Mouse (Mus musculus) neural tube, embryonic 14.5 days (tissue): ENCODE measurements around the gene Snx33. TPM values are rescaled to one million over a fixed set of nuclear protein-coding genes. Genes with fewer than 3 reads are reported as not detected.

Source experiments
- ATAC-seq: fragments of 200-750 bp; cut with Nextera tagmentation; 2 replicates; pipeline ENCODE4 v1.8.0; 2017; ENCODE audit warnings: low read depth, mild to moderate bottlenecking, moderate TSS enrichment, moderate library complexity
- H3K27ac ChIP-seq: fragments of 300-500 bp; sonication (generic); 2 replicates; pipeline ENCODE4 v1.5.1; 2014; ENCODE audit warnings: low read depth, mild to moderate bottlenecking, control low read depth, low read length, moderate library complexity, mixed read lengths
- H3K27me3 ChIP-seq: fragments of 300-500 bp; sonication (generic); 2 replicates; pipeline ENCODE4 v1.6.1; 2014; ENCODE audit warnings: low read length; ENCODE audit not compliant: control insufficient read depth, insufficient read depth
- H3K36me3 ChIP-seq: fragments of 300-500 bp; sonication (generic); 2 replicates; pipeline ENCODE4 v1.6.1; 2014; ENCODE audit warnings: low read length, mixed read lengths; ENCODE audit not compliant: control insufficient read depth, insufficient read depth
- H3K4me1 ChIP-seq: fragments of 300-500 bp; sonication (generic); 2 replicates; pipeline ENCODE4 v1.6.1; 2014; ENCODE audit warnings: low read length; ENCODE audit not compliant: control insufficient read depth, insufficient read depth
- H3K4me2 ChIP-seq: fragments of 300-500 bp; sonication (generic); 2 replicates; pipeline ENCODE4 v1.6.1; 2014; ENCODE audit warnings: mild to moderate bottlenecking, low read depth, low read length, control low read depth
- H3K4me3 ChIP-seq: fragments of 300-500 bp; sonication (generic); 2 replicates; pipeline ENCODE4 v1.5.1; 2014; ENCODE audit warnings: low read depth, low read length, control low read depth, mixed read lengths
- H3K9ac ChIP-seq: fragments of 300-500 bp; sonication (generic); replicated peaks from 2 replicates; pipeline ENCODE4 v1.6.1; 2014; ENCODE audit warnings: low read depth, mild to moderate bottlenecking, control low read depth, low read length, mixed read lengths
- H3K9me3 ChIP-seq: fragments of 300-500 bp; sonication (generic); 2 replicates; pipeline ENCODE4 v1.6.1; 2016; ENCODE audit warnings: low read length; ENCODE audit not compliant: control insufficient read depth
- WGBS: fragments of 180-500 bp; shearing (Covaris S2); extraction: QIAGEN DNeasy Blood & Tissue Kit; methylation state at CpG from one replicate; pipeline ENCODE4 v1.1.7; 2014; 5-methylcytosine and 5-hydroxymethylcytosine counted together
- polyA plus RNA-seq: library from polyadenylated mRNA; unstranded; fragments of >200 nt; fragmentation: Nextera tagmentation; extraction: Ambion mirVana; gene quantifications from 2 replicates; pipeline ENCODE4 v1.2.1, GENCODE M21; 2014

Snx33 gene
- polyA plus RNA-seq, 1 experiment from 2014 or later = 1.3 TPM

DNA sequence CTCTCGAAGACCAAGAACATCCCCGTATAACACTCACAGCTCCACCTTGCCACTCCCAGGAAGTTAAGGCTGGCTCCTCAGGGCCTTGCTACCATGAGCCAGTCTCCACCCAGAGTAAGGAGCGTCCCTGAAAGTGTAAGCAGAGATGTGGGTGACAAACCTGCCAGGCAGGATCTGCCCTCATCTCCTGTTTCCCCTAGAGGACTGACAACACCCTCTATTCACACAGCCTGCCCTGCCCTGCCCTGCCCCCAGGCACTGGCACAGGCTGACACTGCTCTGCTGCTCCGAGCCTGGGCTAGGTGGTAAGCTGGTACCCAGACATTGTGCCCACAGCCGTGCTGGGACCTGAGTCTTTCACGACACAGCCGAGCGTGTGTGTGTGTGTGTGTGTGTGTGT is 27.0 kb downstream of the Snx33 start:
- Histone ChIP-seq H3K9ac (no peak overlapping the region), H3K27me3 (no peaks in the 10 kb centered on the region), H3K36me3 (no peaks in the 10 kb centered on the region), H3K4me1 (no peaks in the 10 kb centered on the region), H3K4me2 (no peak overlapping the region), H3K27ac (no peak overlapping the region), H3K4me3 (no peak overlapping the region), H3K9me3 (no peaks in the 10 kb centered on the region)
- WGBS = 71% methylated on average over 8 of the region's 8 CpGs
- no peak for ATAC-seq

DNA sequence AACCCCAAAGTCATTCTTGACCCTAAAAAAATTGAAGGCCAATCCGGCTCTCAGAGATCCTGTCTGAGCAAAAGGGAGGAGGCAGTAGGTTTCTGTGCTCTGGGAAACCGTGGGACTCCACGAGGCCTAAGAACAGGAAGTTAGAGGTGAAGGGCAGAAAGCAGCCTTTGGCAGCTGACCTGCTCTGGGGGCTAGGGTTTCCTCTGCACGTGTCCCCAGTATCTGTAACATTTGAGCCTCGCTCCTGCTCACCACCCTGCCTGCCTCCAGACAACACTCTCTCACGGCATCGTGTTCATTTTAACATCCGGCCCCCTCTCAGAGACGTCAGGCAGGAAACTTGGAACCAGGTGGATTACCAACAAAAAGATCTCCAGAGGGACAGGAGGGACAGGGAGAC is 27.6 kb downstream of the Snx33 start:
- H3K4me3 ChIP-seq = no peak overlapping the region
- 60% methylated on average over 9 of the region's 9 CpGs for WGBS
- no peak for ATAC-seq

DNA sequence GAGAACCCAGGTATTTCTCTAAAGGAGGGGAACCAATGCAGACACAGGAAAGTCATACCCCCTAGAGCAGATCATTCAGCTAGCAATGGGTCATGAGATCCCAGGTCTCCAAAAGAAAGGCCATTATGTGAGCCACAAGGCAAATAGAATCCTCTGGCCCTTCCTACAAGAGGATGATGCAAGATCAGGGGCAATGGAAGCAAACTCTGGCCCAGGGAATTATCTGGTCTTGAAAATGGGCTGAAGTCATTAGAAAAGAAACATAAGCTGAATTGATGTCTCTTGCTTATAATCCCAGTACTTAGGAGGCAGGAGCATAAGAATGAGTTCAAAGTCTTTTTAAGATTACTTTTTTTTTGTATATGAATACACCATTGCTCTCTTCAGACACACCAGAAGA is 28.1 kb downstream of the Snx33 start:
- Histone ChIP-seq H3K9ac (no peak overlapping the region), H3K4me2 (no peak overlapping the region), H3K27me3 (no peaks in the 10 kb centered on the region), H3K4me1 (no peaks in the 10 kb centered on the region), H3K4me3 (no peak overlapping the region), H3K27ac (no peak overlapping the region), H3K9me3 (no peaks in the 10 kb centered on the region), H3K36me3 (no peaks in the 10 kb centered on the region)
- ATAC-seq = no peak

More for the DNA sequence above, 27.6 kb downstream of the Snx33 start:
- Histone ChIP-seq H3K36me3 (no peaks in the 10 kb centered on the region), H3K4me1 (no peaks in the 10 kb centered on the region), H3K27me3 (no peaks in the 10 kb centered on the region), H3K9me3 (no peaks in the 10 kb centered on the region), H3K27ac (no peak overlapping the region), H3K9ac (no peak overlapping the region), H3K4me2 (no peak overlapping the region)

DNA sequence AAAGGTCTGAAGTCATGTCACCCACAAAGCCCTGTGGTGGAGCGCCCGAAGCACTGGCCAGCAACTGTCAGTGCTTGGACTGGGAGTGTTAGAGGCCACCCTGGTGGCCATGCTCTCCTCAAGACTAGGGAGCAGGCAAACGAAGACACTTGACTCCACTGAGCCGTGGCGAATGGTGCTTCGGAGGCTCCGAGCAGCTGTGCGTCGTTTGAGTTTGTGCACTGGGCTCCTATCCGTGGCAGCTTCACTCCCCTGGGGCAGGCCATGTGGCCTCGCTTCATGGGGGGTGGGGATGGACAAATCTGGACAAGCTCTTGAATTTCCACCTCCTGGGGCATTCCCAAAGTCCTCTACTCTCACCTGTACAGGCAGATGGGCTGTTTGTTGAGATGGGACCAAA is 28.8 kb downstream of the Snx33 start:
- H3K9ac ChIP-seq = no peak overlapping the region
- no peak overlapping the region for H3K4me2 ChIP-seq
- H3K27ac ChIP-seq = no peak overlapping the region
- no peaks in the 10 kb centered on the region for H3K4me1 ChIP-seq
- no peaks in the 10 kb centered on the region for H3K9me3 ChIP-seq
- H3K4me3 ChIP-seq = no peak overlapping the region
- no peaks in the 10 kb centered on the region for H3K36me3 ChIP-seq
- no peak for ATAC-seq
- 58% methylated on average over 11 of the region's 11 CpGs for WGBS
- H3K27me3 ChIP-seq = no peaks in the 10 kb centered on the region

DNA sequence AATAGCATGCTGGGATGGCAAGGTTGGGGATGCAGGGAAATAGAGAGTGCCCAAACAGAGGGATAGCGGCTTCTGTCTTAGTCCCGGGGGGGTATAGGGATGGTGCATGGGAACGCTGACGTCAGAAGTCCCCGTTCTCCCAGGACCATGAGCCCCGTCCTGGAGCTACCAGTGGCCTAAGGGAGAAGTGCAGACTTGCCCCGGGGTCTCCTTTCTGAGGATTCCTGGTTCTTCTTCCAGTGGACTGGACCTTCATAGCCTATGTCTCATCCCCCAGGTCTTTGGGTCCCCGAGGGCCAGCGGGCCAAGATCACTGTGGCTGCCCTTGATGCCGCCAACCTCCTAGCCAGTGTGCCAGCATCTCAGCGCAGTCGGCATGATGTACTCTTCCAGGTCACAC is 31.4 kb downstream of the Snx33 start:
- no peak overlapping the region for H3K27ac ChIP-seq
- H3K4me3 ChIP-seq = no peak overlapping the region
- no peak for ATAC-seq
- no peak overlapping the region for H3K4me2 ChIP-seq
- H3K9ac ChIP-seq = no peak overlapping the region
- H3K36me3 ChIP-seq = no peaks in the 10 kb centered on the region
- H3K27me3 ChIP-seq = no peaks in the 10 kb centered on the region
- no peaks in the 10 kb centered on the region for H3K9me3 ChIP-seq
- WGBS = 98% methylated on average over 12 of the region's 12 CpGs
- H3K4me1 ChIP-seq = peaks cover 8% of the 10 kb centered on the region; the same call in 1 of the 2 replicates

DNA sequence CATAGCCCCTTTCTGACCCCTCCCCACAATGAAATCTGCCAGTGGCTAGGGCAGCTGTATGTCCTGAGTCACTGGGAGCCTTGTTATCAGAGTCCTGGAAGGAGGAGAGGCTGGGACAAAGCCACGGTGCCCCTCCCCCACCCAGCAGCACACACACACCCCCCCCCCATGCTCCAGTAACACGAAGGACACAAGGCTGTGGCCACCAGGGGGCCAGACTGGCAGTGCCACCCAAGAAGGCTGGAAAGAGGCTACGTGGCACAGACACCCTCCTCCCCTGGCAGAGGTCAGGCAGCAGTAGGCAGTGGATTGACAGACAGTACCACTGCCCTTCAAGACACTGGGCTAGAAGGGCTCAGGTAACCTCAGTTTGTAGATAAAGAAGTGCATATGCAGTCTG is 34.2 kb downstream of the Snx33 start:
- no peaks in the 10 kb centered on the region for H3K36me3 ChIP-seq
- WGBS = 13% methylated on average over 3 of the region's 3 CpGs
- H3K27me3 ChIP-seq = no peaks in the 10 kb centered on the region
- no peak for ATAC-seq
- no peak overlapping the region for H3K9ac ChIP-seq
- no peaks in the 10 kb centered on the region for H3K9me3 ChIP-seq
- peaks cover 11% of the 10 kb centered on the region; the same call in 1 of the 2 replicates for H3K4me1 ChIP-seq
- no peak overlapping the region for H3K4me2 ChIP-seq
- H3K27ac ChIP-seq = no peak overlapping the region
- no peak overlapping the region for H3K4me3 ChIP-seq

DNA sequence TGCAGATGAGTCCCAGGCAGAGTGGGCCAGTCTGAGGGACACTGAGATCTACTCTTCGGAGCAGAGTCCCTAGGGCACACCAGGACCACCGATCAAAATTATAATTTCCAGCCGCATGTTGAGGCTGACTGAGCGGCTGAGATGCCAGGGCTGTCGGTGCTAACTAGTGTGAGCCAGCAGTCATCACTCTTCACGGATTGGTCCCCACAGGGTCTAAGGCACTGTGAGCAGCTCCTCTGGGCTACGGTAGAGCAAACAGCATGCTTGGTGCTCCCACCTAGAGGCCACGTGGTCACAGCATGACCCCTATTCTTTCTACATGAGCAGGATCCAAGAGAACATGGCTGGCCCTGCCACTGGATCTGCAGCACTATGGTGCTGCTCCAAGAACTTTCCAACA is 34.9 kb downstream of the Snx33 start:
- 60% methylated on average over 8 of the region's 8 CpGs for WGBS
- 0 out of 2 replicates have a peak, but pooled peaks have one; percentile 5 for ATAC-seq
- H3K36me3 ChIP-seq = no peaks in the 10 kb centered on the region

DNA sequence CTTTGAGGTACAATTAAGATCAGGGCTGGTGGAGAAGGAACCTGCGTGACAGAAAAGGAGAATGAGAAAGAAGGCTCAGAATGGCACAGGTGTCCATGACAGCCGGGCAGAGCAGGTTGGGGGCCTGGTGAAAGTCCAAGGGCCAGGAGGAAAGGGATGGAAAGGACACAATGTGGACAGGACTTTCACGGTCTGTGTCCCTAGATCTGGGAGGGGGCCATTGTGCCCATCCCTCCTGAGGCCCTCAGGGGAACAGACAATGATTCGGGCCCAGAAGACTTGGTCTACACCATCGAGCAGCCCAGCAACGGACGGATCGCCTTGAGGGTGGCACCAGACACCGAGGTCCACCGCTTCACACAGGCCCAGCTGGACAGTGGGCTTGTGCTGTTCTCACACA is 36.1 kb downstream of the Snx33 start:
- H3K4me1 ChIP-seq = peaks cover 11% of the 10 kb centered on the region; the same call in 1 of the 2 replicates
- H3K9ac ChIP-seq = no peak overlapping the region
- no peak overlapping the region for H3K4me3 ChIP-seq
- no peaks in the 10 kb centered on the region for H3K9me3 ChIP-seq
- 92% methylated on average over 10 of the region's 10 CpGs for WGBS
- H3K36me3 ChIP-seq = no peaks in the 10 kb centered on the region
- no peak overlapping the region for H3K4me2 ChIP-seq
- H3K27ac ChIP-seq = no peak overlapping the region
- ATAC-seq = no peak
- no peaks in the 10 kb centered on the region for H3K27me3 ChIP-seq

More for the DNA sequence above, 34.9 kb downstream of the Snx33 start:
- no peaks in the 10 kb centered on the region for H3K9me3 ChIP-seq
- H3K4me3 ChIP-seq = no peak overlapping the region
- peaks cover 11% of the 10 kb centered on the region; the same call in 1 of the 2 replicates for H3K4me1 ChIP-seq
- H3K27ac ChIP-seq = no peak overlapping the region
- H3K27me3 ChIP-seq = no peaks in the 10 kb centered on the region
- no peak overlapping the region for H3K9ac ChIP-seq
- no peak overlapping the region for H3K4me2 ChIP-seq

DNA sequence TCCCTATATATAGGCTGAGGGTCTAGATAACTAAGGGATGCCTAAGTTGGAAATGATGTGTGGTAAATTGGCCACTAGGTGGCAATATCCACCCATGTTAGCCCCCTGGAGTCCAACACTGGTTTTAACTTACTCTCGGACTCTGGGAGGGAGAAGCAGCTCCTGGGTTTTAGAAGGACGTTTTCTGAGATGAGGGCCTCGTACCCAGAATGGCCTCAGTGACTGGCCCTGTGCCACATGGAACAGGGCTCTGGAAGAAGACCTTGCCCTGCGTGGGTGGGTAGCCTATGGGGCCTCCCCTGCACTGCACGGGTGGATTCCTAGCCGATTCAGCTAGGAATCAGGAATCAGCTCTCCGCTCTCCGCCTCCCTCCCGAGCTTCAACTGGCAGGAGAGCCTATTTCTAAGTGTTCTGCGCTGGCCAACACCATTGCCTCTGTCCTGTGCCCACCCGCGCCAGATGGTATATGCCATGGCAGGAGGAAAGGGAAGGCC is 36.6 kb downstream of the Snx33 start:
- 35% methylated on average over 12 of the region's 12 CpGs for WGBS

More for the DNA sequence above, 36.6 kb downstream of the Snx33 start:
- peak; percentile 73 for ATAC-seq
- no peaks in the 10 kb centered on the region for H3K36me3 ChIP-seq
- no peaks in the 10 kb centered on the region for H3K9me3 ChIP-seq
- H3K27ac ChIP-seq = no peak overlapping the region
- no peak overlapping the region; the same call in 1 of the 2 replicates for H3K9ac ChIP-seq
- H3K4me3 ChIP-seq = no peak overlapping the region
- H3K27me3 ChIP-seq = no peaks in the 10 kb centered on the region
- H3K4me2 ChIP-seq = peak overlapping the region; percentile 29; the same call in 1 of the 2 replicates
- peaks cover 11% of the 10 kb centered on the region; the same call in 1 of the 2 replicates for H3K4me1 ChIP-seq
